Mouse (Mus musculus) stomach, embryonic 14.5 days (tissue): Measurements from ENCODE around the gene Hdac9. TPM values are rescaled to one million over a fixed set of nuclear protein-coding genes. Genes with fewer than 3 reads are reported as not detected.

ENCODE experiments used
- ATAC-seq: fragments of 200-750 bp; cut with Nextera tagmentation; 2 replicates; pipeline ENCODE4 v1.8.0; 2017; ENCODE audit warnings: low read depth, moderate TSS enrichment; ENCODE audit not compliant: insufficient number of reproducible peaks, insufficient read depth, low FRiP score
- H3K27ac ChIP-seq: fragments of 300-500 bp; sonication (generic); 2 replicates; pipeline ENCODE4 v1.5.1; 2014; ENCODE audit warnings: mild to moderate bottlenecking, low read length, moderate library complexity, mixed read lengths
- H3K27me3 ChIP-seq: fragments of 300-500 bp; sonication (generic); 2 replicates; pipeline ENCODE4 v1.6.1; 2014; ENCODE audit warnings: low read length, control low read depth, mixed read lengths; ENCODE audit not compliant: control insufficient read depth, insufficient read depth
- H3K36me3 ChIP-seq: fragments of 300-500 bp; sonication (generic); 2 replicates; pipeline ENCODE4 v1.6.1; 2014; ENCODE audit warnings: mild to moderate bottlenecking, control low read depth, low read length, moderate library complexity, mixed read lengths; ENCODE audit not compliant: control insufficient read depth, insufficient read depth
- H3K4me1 ChIP-seq: fragments of 300-500 bp; sonication (generic); 2 replicates; pipeline ENCODE4 v1.6.1; 2014; ENCODE audit warnings: low read length, control low read depth, mixed read lengths; ENCODE audit not compliant: control insufficient read depth, insufficient read depth
- H3K4me2 ChIP-seq: fragments of 300-500 bp; sonication (generic); replicated peaks from 2 replicates; pipeline ENCODE4 v1.6.1; 2014; ENCODE audit warnings: low read depth, low read length, control low read depth
- H3K4me3 ChIP-seq: fragments of 300-500 bp; sonication (generic); 2 replicates; pipeline ENCODE4 v1.5.1; 2014; ENCODE audit warnings: low read depth, low read length, control low read depth
- H3K9ac ChIP-seq: fragments of 300-500 bp; sonication (generic); replicated peaks from 2 replicates; pipeline ENCODE4 v1.6.1; 2014; ENCODE audit warnings: low read depth, mild to moderate bottlenecking, control low read depth, low read length, moderate library complexity, mixed read lengths
- H3K9me3 ChIP-seq: fragments of 300-500 bp; sonication (generic); 2 replicates; pipeline ENCODE4 v1.6.1; 2016; ENCODE audit warnings: low read depth, low read length, control low read depth; ENCODE audit not compliant: control insufficient read depth
- WGBS: fragments of 180-500 bp; shearing (Covaris S2); extraction: QIAGEN DNeasy Blood & Tissue Kit; methylation state at CpG from one replicate; pipeline ENCODE4 v1.1.7; 2014; 5-methylcytosine and 5-hydroxymethylcytosine counted together
- polyA plus RNA-seq: library from polyadenylated mRNA; unstranded; fragments of >200 nt; fragmentation: Nextera tagmentation; extraction: Ambion mirVana; gene quantifications from 2 replicates; pipeline ENCODE4 v1.2.1, GENCODE M21; 2014

The Hdac9 gene
- polyA plus RNA-seq, 1 experiment from 2014 or later, result 6.9 TPM

GRCm38 (mm10) chr12:34828684-34829083 is 88.2 kb downstream of the Hdac9 start:
- H3K4me2 ChIP-seq, result no peak overlapping the region
- no peaks in the 10 kb centered on the region for H3K27me3 ChIP-seq
- WGBS, result 82% methylated on average over 3 of the region's 3 CpGs
- no peak overlapping the region for H3K27ac ChIP-seq
- no peak overlapping the region for H3K9ac ChIP-seq
- H3K4me1 ChIP-seq, result no peaks in the 10 kb centered on the region
- no peaks in the 10 kb centered on the region for H3K36me3 ChIP-seq
- H3K4me3 ChIP-seq, result no peak overlapping the region
- H3K9me3 ChIP-seq, result no peaks in the 10 kb centered on the region
- ATAC-seq, result no peak

GRCm38 (mm10) chr12:34826931-34827330 is 90.0 kb downstream of the Hdac9 start:
- Histone ChIP-seq H3K4me2 (no peak overlapping the region), H3K36me3 (no peaks in the 10 kb centered on the region), H3K27me3 (no peaks in the 10 kb centered on the region), H3K9me3 (no peaks in the 10 kb centered on the region), H3K27ac (no peak overlapping the region), H3K9ac (no peak overlapping the region), H3K4me3 (no peak overlapping the region), H3K4me1 (no peaks in the 10 kb centered on the region)
- WGBS, result 80% methylated on average over 4 of the region's 4 CpGs
- ATAC-seq, result no peak

GRCm38 (mm10) chr12:34820229-34820628 is 96.7 kb downstream of the Hdac9 start:
- H3K36me3 ChIP-seq, result no peaks in the 10 kb centered on the region
- no peak overlapping the region for H3K4me3 ChIP-seq
- H3K9me3 ChIP-seq, result no peaks in the 10 kb centered on the region
- H3K27ac ChIP-seq, result no peak overlapping the region
- H3K4me1 ChIP-seq, result no peaks in the 10 kb centered on the region
- no peaks in the 10 kb centered on the region for H3K27me3 ChIP-seq
- H3K4me2 ChIP-seq, result no peak overlapping the region
- no peak overlapping the region for H3K9ac ChIP-seq
- ATAC-seq, result no peak
- WGBS, result 45% methylated on average over 6 of the region's 6 CpGs

GRCm38 (mm10) chr12:34811673-34812613 is 105.0 kb downstream of the Hdac9 start:
- no peaks in the 10 kb centered on the region for H3K27me3 ChIP-seq
- WGBS, result 44% methylated on average over 10 of the region's 10 CpGs
- no peak overlapping the region for H3K4me2 ChIP-seq
- no peaks in the 10 kb centered on the region for H3K9me3 ChIP-seq
- no peak overlapping the region for H3K4me3 ChIP-seq
- H3K9ac ChIP-seq, result no peak overlapping the region
- H3K27ac ChIP-seq, result no peak overlapping the region
- H3K36me3 ChIP-seq, result no peaks in the 10 kb centered on the region
- no peak for ATAC-seq
- H3K4me1 ChIP-seq, result no peaks in the 10 kb centered on the region

GRCm38 (mm10) chr12:34810221-34810620 is 106.7 kb downstream of the Hdac9 start:
- Histone ChIP-seq H3K4me1 (no peaks in the 10 kb centered on the region), H3K9me3 (no peaks in the 10 kb centered on the region), H3K4me3 (no peak overlapping the region), H3K27me3 (no peaks in the 10 kb centered on the region), H3K36me3 (no peaks in the 10 kb centered on the region), H3K4me2 (no peak overlapping the region), H3K27ac (no peak overlapping the region), H3K9ac (no peak overlapping the region)
- no peak for ATAC-seq
- WGBS, result 90% methylated on average over 2 of the region's 2 CpGs

- no peak for ATAC-seq
- 78% methylated on average over 1 of the region's 1 CpGs for WGBS
- Histone ChIP-seq H3K27me3 (no peaks in the 10 kb centered on the region), H3K27ac (no peak overlapping the region), H3K4me3 (no peak overlapping the region), H3K9ac (no peak overlapping the region), H3K9me3 (no peaks in the 10 kb centered on the region), H3K36me3 (no peaks in the 10 kb centered on the region), H3K4me1 (no peaks in the 10 kb centered on the region), H3K4me2 (no peak overlapping the region)
Observed at GRCm38 (mm10) chr12:34808180-34808579, 108.7 kb downstream of the Hdac9 start.

- Histone ChIP-seq H3K4me2 (no peak overlapping the region), H3K4me1 (no peaks in the 10 kb centered on the region), H3K4me3 (no peak overlapping the region), H3K27me3 (no peaks in the 10 kb centered on the region), H3K9me3 (no peaks in the 10 kb centered on the region), H3K36me3 (no peaks in the 10 kb centered on the region), H3K27ac (no peak overlapping the region; the same call in 1 of the 2 replicates), H3K9ac (no peak overlapping the region)
- no peak for ATAC-seq
Observed at GRCm38 (mm10) chr12:34806528-34806927, 110.4 kb downstream of the Hdac9 start.

- WGBS, result 76% methylated on average over 2 of the region's 2 CpGs
- Histone ChIP-seq H3K36me3 (no peaks in the 10 kb centered on the region), H3K27me3 (no peaks in the 10 kb centered on the region), H3K4me2 (no peak overlapping the region), H3K9ac (no peak overlapping the region), H3K9me3 (no peaks in the 10 kb centered on the region), H3K4me1 (no peaks in the 10 kb centered on the region), H3K27ac (no peak overlapping the region), H3K4me3 (no peak overlapping the region)
- ATAC-seq, result no peak
Observed at GRCm38 (mm10) chr12:34803721-34804120, 113.2 kb downstream of the Hdac9 start.

- H3K27me3 ChIP-seq, result no peaks in the 10 kb centered on the region
- no peaks in the 10 kb centered on the region for H3K4me1 ChIP-seq
- H3K27ac ChIP-seq, result no peak overlapping the region
- H3K9ac ChIP-seq, result no peak overlapping the region
- no peak for ATAC-seq
- H3K9me3 ChIP-seq, result no peaks in the 10 kb centered on the region
- no peak overlapping the region for H3K4me2 ChIP-seq
- WGBS, result 72% methylated on average over 4 of the region's 4 CpGs
- no peak overlapping the region for H3K4me3 ChIP-seq
- no peaks in the 10 kb centered on the region for H3K36me3 ChIP-seq
Observed at GRCm38 (mm10) chr12:34802308-34802707, 114.6 kb downstream of the Hdac9 start.
